Mouse (Mus musculus) thymus, adult 18-20 months (tissue): ENCODE data around the gene Nek8.
"Not testable (repeated sequence)": the region's sequence is repeated elsewhere in the genome, so short reads cannot be mapped to it uniquely, and the experiment has no call there.

Experiments used
- DNase-seq, 2 experiments: peaks; one replicate each; pipeline ENCODE4 v3.0.0; 2022; ENCODE audit warnings: mixed read lengths in 2 of 2

The Nek8 gene

GRCm38 (mm10) chr11:78176402-78176862 lies at the start of gene Nek8, which contains the start of gene Tlcd1:
Gene Nek8, minus strand, starts transcription at chr11:78176675.
Gene Tlcd1, plus strand, starts transcription at chr11:78176711.
- peak; percentile 87 to 91 for DNase-seq

GRCm38 (mm10) chr11:78223586-78223985 lies 47.1 kb upstream of the Nek8 start:
- no peak for DNase-seq

GRCm38 (mm10) chr11:78215709-78216317 lies 39.3 kb upstream of the Nek8 start:
- peak in 1 of 2 experiments; percentile 29 for DNase-seq

GRCm38 (mm10) chr11:78213086-78213817 lies 36.8 kb upstream of the Nek8 start:
- DNase-seq, result peak in 1 of 2 experiments; percentile 19

- no peak for DNase-seq
Observed at GRCm38 (mm10) chr11:78211513-78211912, 35.0 kb upstream of the Nek8 start.

- DNase-seq, result no peak
Observed at GRCm38 (mm10) chr11:78210615-78211014, 34.1 kb upstream of the Nek8 start.

- DNase-seq, result no peak
Observed at GRCm38 (mm10) chr11:78209886-78210285, 33.4 kb upstream of the Nek8 start.

- DNase-seq, result no peak
Observed at GRCm38 (mm10) chr11:78207190-78207589, 30.7 kb upstream of the Nek8 start.

GRCm38 (mm10) chr11:78205361-78206206 lies 29.1 kb upstream of the Nek8 start:
- DNase-seq, result no peak

- DNase-seq, result no peak
Observed at GRCm38 (mm10) chr11:78204287-78204686, 27.8 kb upstream of the Nek8 start.

GRCm38 (mm10) chr11:78202372-78202771 lies 25.9 kb upstream of the Nek8 start:
- no peak for DNase-seq

- no peak for DNase-seq
Observed at GRCm38 (mm10) chr11:78195101-78195863, 18.8 kb upstream of the Nek8 start.

- peak; percentile 23 to 33 for DNase-seq
Observed at GRCm38 (mm10) chr11:78194411-78195100, 18.1 kb upstream of the Nek8 start.

GRCm38 (mm10) chr11:78193113-78193512 lies 16.6 kb upstream of the Nek8 start, which contains the start of gene Proca1:
Gene Proca1, plus strand, starts transcription at chr11:78193392.
- DNase-seq, result no peak

- DNase-seq, result no peak
Observed at GRCm38 (mm10) chr11:78190041-78190440, 13.6 kb upstream of the Nek8 start.

- no peak for DNase-seq
Observed at GRCm38 (mm10) chr11:78189234-78190040, 13.0 kb upstream of the Nek8 start.

GRCm38 (mm10) chr11:78188331-78189233 lies 12.1 kb upstream of the Nek8 start, which contains the start of gene Rab34:
Gene Rab34, plus strand, starts transcription at chr11:78188430.
- no peak for DNase-seq

- DNase-seq, result not testable (repeated sequence)
Observed at GRCm38 (mm10) chr11:78184702-78185101, 8.2 kb upstream of the Nek8 start.

- no peak for DNase-seq
Observed at GRCm38 (mm10) chr11:78183884-78184514, 7.5 kb upstream of the Nek8 start.
